Mouse (Mus musculus) ES-E14 (cell line): Measurements from ENCODE around the gene Nfasc. TPM values are rescaled to one million over a fixed set of nuclear protein-coding genes. Genes with fewer than 3 reads are reported as not detected.

Experiments
- DNase-seq: peaks from one replicate; pipeline ENCODE4 v3.0.0-alpha.2; 2013; ENCODE audit warnings: low read depth, low spot score
- H3K27ac ChIP-seq: 2 replicates; pipeline ENCODE4 v1.5.1; 2012; ENCODE audit warnings: low read depth, mild to moderate bottlenecking, low read length, moderate library complexity, mixed read lengths; ENCODE audit not compliant: poor library complexity, insufficient read depth, severe bottlenecking
- H3K36me3 ChIP-seq: 2 replicates; pipeline ENCODE4 v1.6.1; 2012; ENCODE audit warnings: mild to moderate bottlenecking, low read length, moderate library complexity, mixed read lengths; ENCODE audit not compliant: control insufficient read depth, poor library complexity, insufficient read depth, severe bottlenecking
- H3K4me1 ChIP-seq, 2 experiments: fragments of 150-350 bp in 1 of 2; sonication (generic) in 1 of 2; 2 replicates each; pipeline ENCODE4 v1.6.1; 2012; ENCODE audit warnings: low read length in 2 of 2, mild to moderate bottlenecking in 1 of 2, mixed read lengths in 1 of 2; ENCODE audit not compliant: control insufficient read depth in 2 of 2, insufficient read depth in 2 of 2, poor library complexity in 1 of 2
- H3K4me3 ChIP-seq, 2 experiments: fragments of 150-350 bp in 1 of 2; sonication (generic) in 1 of 2; 2 replicates each; pipeline ENCODE4 v1.5.1; 2012; ENCODE audit warnings: low read length in 2 of 2, low read depth in 1 of 2, mild to moderate bottlenecking in 1 of 2, mixed read lengths in 1 of 2; ENCODE audit not compliant: insufficient read depth in 1 of 2, poor library complexity in 1 of 2, severe bottlenecking in 1 of 2
- H3K9ac ChIP-seq: 2 replicates; pipeline ENCODE4 v1.6.1; 2012; ENCODE audit warnings: low read depth, mild to moderate bottlenecking, low read length, mixed read lengths; ENCODE audit not compliant: poor library complexity, insufficient read depth, severe bottlenecking
- H3K9me3 ChIP-seq: fragments of 150-350 bp; sonication (generic); 2 replicates; pipeline ENCODE4 v1.6.1; 2012; ENCODE audit warnings: low read depth, mild to moderate bottlenecking, low read length; ENCODE audit not compliant: control insufficient read depth, insufficient read depth
- CHD2 ChIP-seq: IDR thresholded peaks from 2 replicates; pipeline ENCODE4 v1.6.1; 2014; ENCODE audit warnings: mild to moderate bottlenecking, low read depth, low read length, inconsistent platforms
- HCFC1 ChIP-seq: IDR thresholded peaks from 2 replicates; pipeline ENCODE4 v1.6.1; 2012; ENCODE audit warnings: low read length, inconsistent platforms, borderline replicate concordance; ENCODE audit not compliant: insufficient read depth
- MAFK ChIP-seq: IDR thresholded peaks from 2 replicates; pipeline ENCODE4 v1.6.1; 2014; ENCODE audit warnings: mild to moderate bottlenecking, low read depth, low read length, inconsistent platforms; ENCODE audit not compliant: insufficient read depth
- ZC3H11A ChIP-seq: IDR thresholded peaks from 2 replicates; pipeline ENCODE4 v1.6.1; 2012; ENCODE audit warnings: low read depth, mild to moderate bottlenecking, inconsistent platforms, low read length, borderline replicate concordance
- ZNF384 ChIP-seq: IDR thresholded peaks from 2 replicates; pipeline ENCODE4 v1.6.1; 2012; ENCODE audit warnings: low read depth, low read length, inconsistent platforms
- in situ Hi-C, 2 experiments: fragments of 600-800 bp; cut with MboI; formaldehyde crosslinking; loops; one replicate each; pipeline ENCODE4 v1.15.1; 2025; ENCODE audit warnings: low sequenced_read_pairs in 2 of 2, inconsistent platforms in 1 of 2; ENCODE audit not compliant: unreplicated experiment in 2 of 2
- total RNA-seq: library from RNA; depleted of rRNA; stranded (reverse); fragments of 300-350 nt; gene quantifications from 2 replicates; pipeline ENCODE4 v1.2.3, GENCODE M21; 2012

Gene Nfasc
- total RNA-seq, 1 experiment: 8.9 TPM

DNA sequence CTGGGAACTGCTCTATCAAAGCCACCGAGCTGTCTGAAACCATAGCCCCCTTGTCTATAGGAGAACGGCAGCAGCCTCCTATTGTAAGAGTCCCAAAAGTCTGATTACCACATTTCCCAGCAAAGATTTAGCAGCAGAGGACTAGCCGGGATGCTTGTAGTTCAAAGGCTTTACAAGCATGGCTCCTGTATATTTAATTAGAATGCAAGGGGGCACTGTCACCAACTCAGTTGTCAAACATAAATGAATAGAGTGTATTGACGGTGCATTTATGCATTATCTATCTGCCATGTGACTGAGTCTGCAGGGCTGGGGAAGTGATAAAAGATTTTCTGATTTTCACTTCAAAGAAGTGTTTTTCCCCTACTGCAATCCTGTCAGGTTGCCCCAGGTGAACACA is 156.2 kb downstream of the Nfasc start:
- H3K27ac ChIP-seq: no peak overlapping the region
- no peaks in the 10 kb centered on the region for H3K9me3 ChIP-seq
- no peaks in the 10 kb centered on the region for H3K36me3 ChIP-seq
- DNase-seq: no peak
- in situ Hi-C loops: no loop called here
- H3K9ac ChIP-seq: no peak overlapping the region
- H3K4me1 ChIP-seq: peaks cover 3 to 17% of the 10 kb centered on the region in 2 experiments; a peak in 2 of 4 replicates
- no peak for TF ChIP-seq MAFK
- TF ChIP-seq HCFC1: no peak
- TF ChIP-seq ZNF384: no peak
- no peak for TF ChIP-seq ZC3H11A
- TF ChIP-seq CHD2: no peak
- H3K4me3 ChIP-seq: no peak overlapping the region

DNA sequence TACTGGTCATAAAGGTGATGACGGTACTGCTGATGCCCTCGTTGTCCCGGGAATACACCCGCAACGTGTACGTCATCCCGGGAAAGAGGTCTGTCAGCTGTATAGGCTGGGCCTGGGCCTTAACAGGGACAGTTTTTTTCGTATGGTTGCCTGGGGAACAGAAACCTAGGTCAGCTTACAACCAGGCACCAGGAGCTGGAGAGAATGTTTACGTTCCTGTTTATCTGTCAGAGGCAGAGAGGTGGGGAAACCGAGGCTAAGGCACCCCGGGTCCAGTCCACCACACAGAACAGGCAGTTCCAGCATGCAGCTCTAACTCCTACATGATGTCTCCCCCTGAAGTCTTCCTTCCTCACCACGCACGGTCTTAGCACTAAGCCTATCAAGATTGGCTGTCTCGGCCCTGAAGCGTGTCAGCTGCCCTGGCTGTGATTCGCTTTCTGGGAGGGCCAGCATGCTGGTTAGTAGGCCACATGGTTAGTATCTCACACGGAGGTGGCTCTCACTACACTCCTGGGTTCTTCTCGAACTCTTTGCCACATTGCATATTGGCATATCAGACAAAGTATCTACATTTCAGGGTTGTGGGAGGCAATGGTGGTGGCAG is 158.5 kb downstream of the Nfasc start:
- Histone ChIP-seq H3K27ac (no peak overlapping the region; the same call in 1 of the 2 replicates), H3K9me3 (no peaks in the 10 kb centered on the region), H3K4me1 (peaks cover 3 to 19% of the 10 kb centered on the region in 2 experiments; a peak in 2 of 4 replicates), H3K4me3 (no peak overlapping the region), H3K36me3 (no peaks in the 10 kb centered on the region), H3K9ac (no peak overlapping the region)
- in situ Hi-C loops: no loop called here
- no peak for TF ChIP-seq HCFC1
- no peak for TF ChIP-seq MAFK
- TF ChIP-seq ZC3H11A: no peak
- TF ChIP-seq CHD2: no peak
- no peak for TF ChIP-seq ZNF384
- DNase-seq: no peak

DNA sequence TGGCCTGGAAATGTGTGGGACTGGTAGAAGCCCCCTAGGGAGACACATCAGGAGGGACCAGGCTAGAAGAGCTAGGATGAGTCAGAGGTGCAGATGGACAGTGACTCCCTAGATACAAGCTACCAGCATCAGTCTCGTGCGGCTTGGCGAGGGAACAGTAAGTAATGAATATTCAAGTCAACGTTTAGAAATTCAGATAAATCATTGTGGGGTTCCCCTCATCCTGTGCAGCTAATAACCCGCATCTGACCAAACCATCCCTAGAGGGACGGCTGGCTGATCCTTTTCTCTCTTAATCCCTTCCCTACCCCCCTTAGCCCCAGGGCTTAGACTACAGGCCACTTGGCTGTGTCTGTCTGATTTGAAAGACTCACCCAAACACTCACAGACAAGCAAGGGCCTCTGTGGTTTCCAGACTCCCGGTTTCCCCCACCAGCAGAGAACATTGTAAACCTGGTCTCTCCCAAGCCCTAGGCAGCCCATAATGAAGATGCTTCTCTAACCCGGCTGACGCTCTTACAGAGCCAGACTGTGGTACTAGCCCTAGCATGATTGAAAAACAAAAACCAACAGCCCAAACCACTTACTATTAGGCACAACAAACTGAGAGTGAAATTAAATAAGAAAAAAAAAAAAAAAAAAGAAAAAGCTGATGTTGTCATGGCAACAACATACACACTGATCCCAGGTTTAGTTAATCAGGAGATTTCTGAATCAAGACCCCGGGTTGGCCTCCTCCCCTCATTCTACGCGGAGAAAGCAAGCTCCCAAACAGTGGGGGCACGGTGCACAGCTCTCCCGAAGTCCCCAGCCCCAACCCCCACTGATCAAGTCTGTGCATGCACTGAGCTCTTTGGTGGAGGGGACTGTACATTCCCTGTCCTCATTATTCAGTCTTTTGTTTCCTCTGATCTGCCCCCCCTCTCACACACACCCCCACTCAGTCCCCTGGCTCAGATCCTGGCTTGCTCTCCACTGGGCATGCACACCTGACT is 159.5 kb downstream of the Nfasc start:
- Histone ChIP-seq H3K4me3 (no peak overlapping the region), H3K36me3 (no peaks in the 10 kb centered on the region), H3K9ac (no peak overlapping the region), H3K4me1 (peaks cover 3 to 19% of the 10 kb centered on the region in 2 experiments; a peak in 2 of 4 replicates), H3K9me3 (no peaks in the 10 kb centered on the region), H3K27ac (no peak overlapping the region; the same call in 1 of the 2 replicates)
- in situ Hi-C loops: no loop called here
- TF ChIP-seq ZC3H11A (no peak), ZNF384 (peak; percentile 86)
- no peak for DNase-seq

DNA sequence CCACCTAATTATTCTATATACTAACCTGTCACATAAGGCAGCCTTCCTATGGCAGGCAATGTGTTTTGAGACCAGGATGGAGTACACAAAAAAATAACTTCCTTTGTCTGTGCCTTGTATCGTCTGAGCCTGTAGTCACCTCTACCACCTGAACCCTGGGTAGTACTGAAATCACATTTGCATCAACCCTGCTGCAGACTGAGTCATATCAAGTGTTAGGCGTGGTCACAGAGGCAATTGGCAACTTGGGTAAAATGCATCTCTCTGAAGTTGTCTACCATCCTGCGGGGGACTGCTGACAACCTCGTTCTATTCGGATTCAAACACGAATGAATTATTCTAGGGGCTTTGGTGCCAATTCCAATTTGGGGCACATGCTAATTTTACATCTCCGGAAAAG is 161.5 kb downstream of the Nfasc start:
- in situ Hi-C loops: no loop called here
- H3K9me3 ChIP-seq: no peaks in the 10 kb centered on the region
- H3K4me3 ChIP-seq: no peak overlapping the region
- DNase-seq: no peak
- TF ChIP-seq HCFC1 (no peak), CHD2 (no peak), MAFK (no peak), ZNF384 (no peak), ZC3H11A (no peak)
- H3K9ac ChIP-seq: no peak overlapping the region
- H3K4me1 ChIP-seq: peaks cover 0 to 11% of the 10 kb centered on the region in 2 experiments; a peak in 1 of 4 replicates
- no peak overlapping the region for H3K27ac ChIP-seq
- H3K36me3 ChIP-seq: no peaks in the 10 kb centered on the region
